Mouse (Mus musculus) right cerebral cortex, postnatal 4 days (tissue): Measurements from ENCODE around the gene Tmem182.

ENCODE experiments used
- DNase-seq: peaks from one replicate; pipeline ENCODE4 v3.0.0-alpha.2; 2022

Gene Tmem182

DNA sequence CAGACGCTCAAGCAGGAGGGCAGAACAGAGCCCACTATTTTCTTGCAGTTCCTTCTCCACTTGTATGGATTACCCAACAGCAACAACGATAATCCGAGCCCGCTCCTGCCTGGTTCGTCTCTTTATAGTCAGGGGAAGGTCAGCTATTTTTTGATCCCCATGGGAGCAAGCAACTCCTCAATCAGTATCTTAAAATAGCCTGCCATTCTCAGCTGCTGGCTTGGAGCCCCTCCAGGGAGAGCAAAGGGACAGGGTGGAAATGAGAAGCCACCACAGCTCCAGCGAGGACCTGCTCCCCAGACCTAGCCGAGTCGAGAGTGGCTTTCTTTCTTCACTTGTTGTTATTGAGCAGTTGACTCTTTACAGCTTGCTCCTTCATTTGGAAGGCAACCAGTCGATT is at the start of gene Tmem182:
Gene Tmem182 (plus strand): TSS at position 251 of the 400 bp plus-strand sequence.
- DNase-seq: no peak

- DNase-seq: no peak
Observed at GRCm38 (mm10) chr1:40759751-40760445, 45.5 kb upstream of the Tmem182 start.

DNA sequence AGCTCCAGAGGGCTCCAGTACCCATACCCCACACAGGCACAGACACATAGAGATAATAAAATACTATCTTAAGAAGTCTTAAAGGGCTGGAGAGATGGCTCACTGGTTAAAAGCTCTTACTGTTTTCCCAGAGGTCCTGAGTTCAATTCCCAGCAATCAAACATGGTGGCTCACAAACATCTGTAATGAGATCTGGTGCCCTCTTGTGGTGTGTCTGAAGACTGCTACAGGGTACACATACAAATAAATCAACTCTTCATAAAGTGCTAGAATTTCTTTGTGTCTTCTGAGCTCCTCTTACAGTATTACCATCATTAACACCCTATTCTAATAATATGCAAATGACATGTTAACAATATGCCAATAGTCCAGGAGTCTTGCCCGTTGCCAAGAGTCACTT is 41.4 kb upstream of the Tmem182 start:
- DNase-seq: no peak

- no peak for DNase-seq
Observed at GRCm38 (mm10) chr1:40764701-40765275, 40.6 kb upstream of the Tmem182 start.

GRCm38 (mm10) chr1:40765521-40765920 is 39.9 kb upstream of the Tmem182 start:
- no peak for DNase-seq

DNA sequence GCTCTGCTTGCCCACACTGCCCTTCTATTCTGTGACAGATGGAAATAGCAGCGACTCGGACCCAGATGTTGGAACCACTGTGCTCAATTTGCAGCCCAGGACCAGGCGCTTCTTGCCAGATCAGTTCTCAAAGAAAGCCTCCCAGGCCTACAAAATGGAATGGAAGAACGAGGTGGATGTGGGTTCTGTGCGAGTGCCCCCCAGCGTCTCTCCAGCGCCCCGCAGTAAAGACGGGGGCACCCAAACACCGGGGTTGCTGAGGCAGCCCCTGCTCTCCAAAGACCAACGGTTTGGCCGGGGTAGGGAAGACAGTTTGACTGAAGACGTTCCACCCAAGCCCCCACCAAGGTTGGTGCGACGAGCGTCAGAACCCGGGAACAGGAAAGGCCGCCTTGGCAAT is 37.8 kb upstream of the Tmem182 start:
- DNase-seq: no peak

DNA sequence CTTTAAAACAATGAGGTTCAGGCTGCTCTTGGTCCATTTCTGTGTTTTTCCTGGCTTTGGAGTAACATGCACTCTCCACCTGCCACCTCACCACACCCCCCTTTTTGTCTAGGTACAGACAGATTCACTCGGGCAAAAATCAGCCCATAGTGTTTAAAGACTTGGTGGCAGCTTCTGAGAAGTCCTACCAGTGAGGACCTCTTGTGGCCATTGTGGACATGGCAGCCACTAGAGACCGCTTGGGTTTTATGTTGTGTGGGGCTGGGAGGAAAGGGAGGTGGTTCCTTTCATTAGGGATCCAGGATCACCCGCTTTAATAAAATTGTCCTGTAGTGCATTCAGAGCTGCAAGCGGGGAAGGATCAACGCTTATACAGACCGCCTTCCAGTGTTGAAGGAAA is 36.8 kb upstream of the Tmem182 start:
- peak; percentile 42 for DNase-seq

GRCm38 (mm10) chr1:40769331-40769894 is 36.0 kb upstream of the Tmem182 start:
- no peak for DNase-seq

GRCm38 (mm10) chr1:40771196-40771970 is 34.0 kb upstream of the Tmem182 start:
- DNase-seq: no peak

DNA sequence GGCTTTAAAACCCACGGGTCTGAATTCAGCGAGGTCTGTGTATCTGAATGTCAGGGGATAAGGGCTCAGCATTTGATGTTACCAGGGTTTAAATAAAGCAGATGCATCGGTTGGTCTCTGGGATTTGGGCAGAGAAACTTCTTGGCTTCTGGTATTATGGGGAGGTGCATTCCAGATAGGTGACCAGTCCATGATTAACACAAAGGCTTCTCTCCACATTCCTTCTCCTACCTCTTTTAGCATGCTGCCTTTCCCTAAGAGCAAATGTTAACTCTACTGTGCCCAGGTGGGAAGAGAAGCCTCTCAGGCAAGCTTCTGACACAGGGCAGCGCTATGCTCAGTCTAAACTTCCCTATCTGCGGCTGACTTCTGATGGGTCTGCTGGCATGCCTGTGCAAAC is 32.2 kb upstream of the Tmem182 start:
- DNase-seq: no peak

- DNase-seq: no peak
Observed at GRCm38 (mm10) chr1:40774040-40774439, 31.4 kb upstream of the Tmem182 start.

DNA sequence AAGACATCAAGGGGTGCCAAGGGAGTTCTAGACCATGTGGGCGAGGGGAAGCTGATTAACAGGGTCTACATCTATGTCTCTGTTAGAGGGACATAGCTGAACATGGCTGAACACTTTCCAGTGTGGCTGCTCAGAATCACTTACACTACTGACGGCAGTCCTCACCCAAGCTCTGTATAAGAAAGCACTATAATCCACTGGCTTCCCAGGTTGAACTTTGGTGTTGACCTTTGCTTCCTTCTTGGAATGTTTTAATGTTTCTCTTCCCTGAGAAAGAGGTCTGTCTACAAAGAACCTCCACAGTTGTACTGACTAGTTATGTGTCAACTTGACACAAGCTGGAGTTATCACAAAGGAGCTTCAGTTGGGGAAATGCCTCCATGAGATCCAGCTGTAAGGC is 29.3 kb upstream of the Tmem182 start:
- no peak for DNase-seq

DNA sequence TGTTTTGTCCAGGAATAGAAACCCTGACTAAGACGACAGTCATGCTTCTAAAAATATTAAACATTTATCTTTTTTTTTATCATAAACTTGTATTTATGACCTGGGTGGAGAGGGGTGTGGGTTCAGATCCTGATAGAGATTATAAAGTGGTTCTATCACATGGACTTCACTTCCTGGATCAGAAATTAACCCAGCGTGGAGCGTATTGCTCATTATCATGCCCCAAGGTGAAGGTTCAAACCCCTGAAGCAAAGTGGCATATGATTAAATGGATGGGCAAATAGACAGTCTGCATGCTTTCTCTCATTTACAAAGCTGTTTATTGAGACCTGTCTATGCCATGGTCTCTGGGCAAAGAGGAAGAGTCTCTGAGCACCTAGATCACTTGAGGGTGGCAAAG is 28.6 kb upstream of the Tmem182 start:
- DNase-seq: no peak

- DNase-seq: no peak
Observed at GRCm38 (mm10) chr1:40783450-40783849, 22.0 kb upstream of the Tmem182 start.

DNA sequence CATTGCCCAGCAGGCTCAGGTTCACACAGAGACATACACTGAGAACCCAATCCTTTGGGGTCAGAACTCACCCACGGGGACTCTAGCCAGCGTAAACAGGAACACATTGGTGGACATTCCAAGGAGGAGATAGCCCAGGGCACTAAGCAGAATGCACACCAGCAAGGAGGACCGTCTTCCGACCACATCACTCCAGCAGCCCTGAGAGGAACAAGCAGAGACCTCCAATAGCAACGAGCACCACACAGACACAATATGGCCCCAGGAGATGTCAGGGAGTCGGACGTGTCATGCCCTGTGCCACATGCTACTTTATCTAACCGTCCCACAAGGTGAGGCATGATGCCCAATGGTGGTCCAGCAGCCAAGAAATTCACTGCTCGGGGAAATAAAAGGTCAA is 21.1 kb upstream of the Tmem182 start:
- no peak for DNase-seq

DNA sequence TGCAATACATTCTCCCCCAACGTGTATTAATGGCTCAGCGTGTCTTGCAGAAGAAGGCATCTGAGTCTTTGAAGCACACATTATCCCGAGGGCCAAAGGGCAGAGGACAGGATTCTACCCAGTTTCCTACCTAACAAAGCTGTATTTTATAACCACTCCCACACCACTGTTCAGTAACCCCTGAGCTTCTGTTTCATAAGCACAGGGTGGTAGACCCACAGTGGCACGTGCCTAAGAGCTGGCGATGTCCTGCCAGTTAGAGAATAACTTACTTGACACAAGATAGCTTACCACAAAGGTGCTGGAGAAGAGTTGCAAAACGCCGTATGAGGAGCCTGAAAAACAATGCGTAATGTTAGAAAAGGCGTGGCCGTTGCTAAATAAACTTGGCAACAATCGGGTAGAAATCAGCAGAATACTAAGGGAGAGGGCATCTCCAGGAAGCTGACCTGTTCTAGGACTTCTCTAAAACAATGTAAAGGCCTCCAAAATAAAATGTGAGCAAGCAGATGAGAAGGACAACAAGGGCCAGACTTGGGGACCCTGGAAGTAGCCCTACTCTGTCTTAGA is 19.4 kb upstream of the Tmem182 start:
- DNase-seq: no peak

DNA sequence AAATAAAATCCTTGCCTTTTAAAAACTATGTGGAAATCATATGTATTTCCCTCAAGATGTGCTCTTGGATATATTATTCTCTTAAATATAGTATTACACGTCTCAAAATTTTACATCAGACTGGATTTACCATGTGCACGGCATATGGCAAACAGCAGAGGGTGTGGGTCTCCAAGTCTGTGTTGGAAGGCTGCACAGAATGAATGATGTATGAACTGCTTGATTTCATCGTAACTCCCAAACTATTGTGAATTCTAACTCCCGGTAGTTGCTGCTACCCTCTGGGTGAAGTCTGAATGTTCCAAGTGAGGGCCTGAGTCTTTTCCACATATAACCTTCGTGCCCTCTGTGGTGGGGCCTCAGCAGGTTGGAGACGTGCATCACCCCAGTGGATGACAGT is 16.4 kb upstream of the Tmem182 start:
- DNase-seq: peak; percentile 6

DNA sequence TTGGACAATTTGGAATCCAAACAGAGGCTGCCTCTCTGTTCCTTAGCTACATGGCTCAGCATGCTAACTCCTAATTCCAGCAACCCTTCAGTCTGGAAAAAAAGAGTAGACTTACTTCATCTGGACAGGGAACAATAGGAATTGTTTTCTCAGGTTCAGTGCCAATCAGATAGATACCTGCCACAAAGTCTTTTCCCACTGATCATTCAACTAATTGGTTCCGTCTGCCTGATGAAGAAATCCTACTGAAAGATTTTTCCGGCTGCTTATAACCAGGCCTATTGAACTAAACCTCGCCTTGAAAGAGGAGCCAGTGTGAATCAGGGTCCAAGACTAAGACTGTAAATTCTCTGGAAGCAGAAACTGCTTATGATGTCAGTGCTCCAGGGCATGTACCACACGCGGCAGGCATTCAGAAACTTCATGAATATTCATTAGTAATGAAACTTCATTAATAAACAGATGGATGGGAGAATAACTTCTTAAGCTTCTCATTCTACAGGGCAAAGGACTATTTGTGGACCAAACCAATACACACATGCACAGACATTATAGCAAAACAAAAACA is 15.7 kb upstream of the Tmem182 start:
- no peak for DNase-seq

DNA sequence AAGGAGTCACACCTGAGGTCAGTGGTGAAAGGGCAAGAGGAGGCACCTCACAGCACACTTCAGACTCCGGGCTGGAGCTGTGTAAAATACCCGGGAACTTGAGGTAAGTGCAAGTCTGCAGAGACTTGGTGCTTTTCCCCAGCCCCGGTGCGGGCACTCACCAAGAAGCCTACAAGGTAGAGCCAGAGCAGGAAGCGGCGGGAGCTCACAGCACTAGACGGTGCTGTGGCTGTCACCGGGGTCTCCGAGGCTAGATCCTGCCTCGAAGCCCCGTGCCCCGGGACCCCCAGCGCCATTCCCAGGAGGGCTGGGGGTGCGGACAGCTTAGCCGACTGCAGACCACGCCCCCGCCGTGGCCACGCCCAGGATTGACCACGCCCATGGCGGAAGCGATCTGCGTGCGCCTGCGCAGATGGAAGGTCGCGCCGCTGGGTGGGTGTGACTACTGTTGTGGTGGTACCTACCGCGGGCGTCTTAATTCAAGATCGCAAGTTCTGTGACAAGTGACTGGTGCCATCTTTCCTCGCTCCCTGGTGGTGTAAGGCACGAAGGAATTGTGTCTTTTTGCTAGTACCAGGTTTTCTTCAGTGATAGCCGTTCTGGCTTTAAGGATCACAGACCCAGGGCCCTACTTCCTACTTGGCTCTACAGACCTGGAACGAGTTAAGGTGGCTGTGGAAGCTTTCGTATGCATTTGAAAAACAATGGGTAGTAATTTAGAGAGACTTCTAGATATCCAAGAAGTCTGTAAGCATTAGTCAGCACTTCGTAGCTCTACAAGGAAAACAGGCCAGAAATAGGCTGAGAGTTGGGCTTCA is 14.9 kb upstream of the Tmem182 start, which contains the start of gene Mfsd9:
Gene Mfsd9 (minus strand): TSS at position 364 of the 818 bp plus-strand sequence.
- peak; percentile 93 for DNase-seq

GRCm38 (mm10) chr1:40795508-40795907 is 9.9 kb upstream of the Tmem182 start:
- DNase-seq: no peak

DNA sequence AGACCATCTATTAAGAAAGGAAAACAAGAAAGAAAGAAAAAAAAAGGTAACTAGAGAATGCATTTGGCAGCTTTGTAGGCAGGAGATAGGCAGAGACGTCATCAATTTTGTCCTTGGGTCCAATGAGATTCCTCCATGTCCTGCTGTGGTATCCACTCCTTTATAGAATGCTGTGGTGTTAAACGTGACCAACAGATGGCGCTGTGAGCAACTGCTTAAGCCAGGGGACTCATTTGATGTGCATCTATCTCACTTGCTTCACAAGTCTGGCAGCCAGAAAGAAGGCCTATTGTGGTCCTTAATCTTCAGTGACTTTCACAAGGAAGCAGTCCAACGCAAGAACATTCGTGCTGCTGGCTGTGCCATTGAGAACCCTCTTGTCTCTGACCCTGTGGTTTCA is 8.1 kb upstream of the Tmem182 start:
- DNase-seq: peak; percentile 72

DNA sequence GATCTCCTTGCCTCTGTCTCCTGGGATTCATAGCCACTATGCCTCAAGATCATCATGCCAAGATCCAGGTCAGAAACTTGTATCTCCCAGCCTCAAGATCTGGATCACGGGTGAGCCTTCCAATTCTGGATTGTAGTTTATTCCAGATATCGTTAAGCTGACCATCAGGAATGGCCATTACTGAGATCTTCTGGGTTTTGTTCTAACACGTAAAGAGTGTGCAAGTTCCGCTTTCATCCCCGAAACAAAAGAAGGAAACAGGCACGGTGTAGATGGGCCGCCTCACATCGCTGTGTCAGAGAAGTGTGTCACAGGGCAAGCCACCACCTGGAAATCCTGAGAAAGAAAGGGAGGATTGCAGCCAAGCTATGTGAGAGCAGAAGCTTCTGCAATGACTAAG is 6.3 kb upstream of the Tmem182 start:
- no peak for DNase-seq
